Mouse (Mus musculus): Measurements from ENCODE around the gene Klhl2. TPM values are rescaled to one million over a fixed set of nuclear protein-coding genes. Genes with fewer than 3 reads are reported as not detected.

Gene Klhl2
- polyA plus RNA-seq, 2 experiments, result 9.5 to 12.4 TPM

DNA sequence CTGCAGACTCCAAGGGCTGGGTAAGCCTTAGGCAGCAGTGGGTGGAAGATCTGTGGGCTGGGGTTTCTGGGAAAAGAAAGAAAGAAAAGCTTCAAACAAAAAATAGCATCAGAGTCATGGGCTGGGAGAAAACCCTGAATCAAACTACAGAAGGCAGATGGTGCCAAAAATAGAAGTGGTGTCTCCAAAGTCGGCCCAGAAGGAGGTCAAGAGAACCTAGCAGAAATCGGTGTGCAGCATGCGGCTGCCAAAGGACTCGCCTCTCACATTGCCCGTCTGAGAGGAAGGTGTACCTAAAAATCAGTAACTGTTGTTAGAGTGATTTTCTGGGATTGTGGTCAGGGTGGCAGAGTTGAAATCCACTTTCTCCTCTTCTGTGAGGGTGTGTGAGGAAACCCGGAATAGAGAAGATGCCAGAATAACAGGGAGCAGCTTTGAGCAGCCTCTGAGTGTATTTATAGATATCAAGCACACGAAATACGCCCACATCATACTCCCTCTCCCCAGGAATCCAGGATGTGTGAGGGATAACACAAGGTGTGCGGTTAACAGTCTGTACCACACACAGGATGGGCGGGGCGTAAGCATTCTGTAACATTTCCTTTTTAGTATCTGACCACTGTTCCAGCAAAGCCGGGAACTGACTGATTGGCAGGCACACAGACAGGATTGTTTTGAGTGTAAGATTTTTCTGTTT lies 21.8 kb upstream of the Klhl2 start:
- no peak for TF ChIP-seq POLR2A (IDR thresholded peaks at IDR 0.05; ENCODE audit: borderline replicate concordance, extremely low read depth, insufficient read depth, insufficient read length)
- Histone ChIP-seq H3K4me3 (replicated peaks; ENCODE audit: low read length) (no peak overlapping the region), H3K27me3 (ENCODE audit: control insufficient read depth, insufficient read depth, low read length) (no peaks in the 10 kb centered on the region), H3K9me3 (ENCODE audit: control insufficient read depth, low read length) (no peaks in the 10 kb centered on the region), H3K4me2 (replicated peaks; ENCODE audit: low read depth, low read length, severe bottlenecking) (no peak overlapping the region), H3K4me1 (ENCODE audit: control insufficient read depth, insufficient read depth, low read length) (no peaks in the 10 kb centered on the region), H3K36me3 (ENCODE audit: control insufficient read depth, insufficient read depth, low read length) (no peaks in the 10 kb centered on the region), H3K27ac (replicated peaks; ENCODE audit: low read depth, low read length) (no peak overlapping the region), H3K9ac (ENCODE audit: low read depth, low read length, severe bottlenecking) (no peak overlapping the region)
- 81% methylated on average over 12 of the region's 12 CpGs for WGBS
- DNase-seq (ENCODE audit: low spot score) (no peak), ATAC-seq (ENCODE audit: low FRiP score, low read depth) (no peak)

DNA sequence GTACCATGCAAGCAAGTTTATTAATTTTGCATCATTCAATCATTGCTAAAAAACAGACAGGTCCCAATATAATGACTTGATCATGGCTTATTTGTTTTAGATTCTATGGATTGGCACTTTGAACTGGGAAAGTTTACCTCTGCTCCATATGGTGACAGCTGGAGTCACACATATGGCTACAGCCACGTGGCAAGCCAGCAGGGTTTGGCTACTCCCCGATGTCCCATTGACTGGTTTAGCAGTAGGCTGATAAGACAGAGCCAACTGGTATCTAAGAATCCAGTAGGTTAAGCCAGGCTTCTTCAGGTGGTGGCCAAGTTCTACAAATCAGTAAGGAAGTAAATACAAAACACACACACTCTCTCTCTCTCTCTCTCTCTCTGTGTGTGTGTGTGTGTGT lies 20.4 kb upstream of the Klhl2 start:
- Histone ChIP-seq H3K9me3 (ENCODE audit: control insufficient read depth, low read length) (no peaks in the 10 kb centered on the region), H3K4me2 (replicated peaks; ENCODE audit: low read depth, low read length, severe bottlenecking) (no peak overlapping the region), H3K4me3 (replicated peaks; ENCODE audit: low read length) (no peak overlapping the region), H3K4me1 (ENCODE audit: control insufficient read depth, insufficient read depth, low read length) (no peaks in the 10 kb centered on the region), H3K9ac (ENCODE audit: low read depth, low read length, severe bottlenecking) (no peak overlapping the region), H3K27me3 (ENCODE audit: control insufficient read depth, insufficient read depth, low read length) (no peaks in the 10 kb centered on the region), H3K27ac (replicated peaks; ENCODE audit: low read depth, low read length) (no peak overlapping the region), H3K36me3 (ENCODE audit: control insufficient read depth, insufficient read depth, low read length) (no peaks in the 10 kb centered on the region)
- WGBS, result 58% methylated on average over 2 of the region's 2 CpGs
- DNase-seq (ENCODE audit: low spot score), result no peak
- TF ChIP-seq POLR2A (IDR thresholded peaks at IDR 0.05; ENCODE audit: borderline replicate concordance, extremely low read depth, insufficient read depth, insufficient read length), result no peak
- ATAC-seq (ENCODE audit: low FRiP score, low read depth), result no peak

DNA sequence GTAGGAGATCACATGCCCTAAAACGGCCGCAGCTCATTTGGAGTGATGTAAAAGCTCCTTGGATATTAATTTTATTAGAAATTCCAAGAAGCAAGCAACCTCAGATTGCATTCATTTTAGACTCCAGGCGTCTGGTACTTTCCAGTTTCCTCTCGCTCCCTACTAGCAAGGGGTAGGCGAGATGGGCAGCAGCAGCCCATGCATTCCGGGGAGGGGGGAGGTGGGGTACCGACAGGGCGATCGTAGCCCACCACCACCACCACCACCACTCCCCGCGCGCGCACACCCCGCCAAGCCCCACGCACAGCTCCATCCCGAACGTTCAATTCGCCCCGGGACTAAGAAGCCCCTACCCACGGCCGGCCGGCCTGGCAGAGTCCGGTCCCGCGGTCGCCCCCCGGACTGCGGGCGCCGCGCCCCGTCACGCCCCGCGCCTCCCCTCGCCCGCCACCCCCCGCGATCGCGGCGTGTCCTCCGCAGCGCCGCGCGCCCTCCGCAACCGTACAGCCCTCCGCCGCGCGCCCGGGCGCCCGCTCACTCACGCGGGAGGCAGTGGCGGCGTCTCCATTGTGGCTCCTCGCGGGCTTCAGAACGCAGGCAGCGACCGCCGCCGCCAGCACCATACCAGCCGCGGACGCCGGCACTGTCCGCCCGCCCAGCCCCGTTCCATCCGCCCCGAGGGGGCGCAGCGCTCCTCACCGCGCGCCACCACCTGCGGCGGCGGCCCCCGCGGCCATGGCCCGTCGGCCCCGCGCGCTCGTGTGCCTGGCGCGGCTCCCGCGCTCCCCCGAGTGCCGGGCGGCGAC lies 523 bp downstream of the Klhl2 start:
- no peak for TF ChIP-seq POLR2A (IDR thresholded peaks at IDR 0.05; ENCODE audit: borderline replicate concordance, extremely low read depth, insufficient read depth, insufficient read length)
- Histone ChIP-seq H3K36me3 (ENCODE audit: control insufficient read depth, insufficient read depth, low read length) (no peaks in the 10 kb centered on the region), H3K27me3 (ENCODE audit: control insufficient read depth, insufficient read depth, low read length) (no peaks in the 10 kb centered on the region), H3K27ac (replicated peaks; ENCODE audit: low read depth, low read length) (peak overlapping the region; percentile 48), H3K9me3 (ENCODE audit: control insufficient read depth, low read length) (no peaks in the 10 kb centered on the region), H3K4me2 (replicated peaks; ENCODE audit: low read depth, low read length, severe bottlenecking) (peak overlapping the region; percentile 88), H3K4me1 (ENCODE audit: control insufficient read depth, insufficient read depth, low read length) (peaks cover 10% of the 10 kb centered on the region), H3K4me3 (replicated peaks; ENCODE audit: low read length) (peak overlapping the region; percentile 88), H3K9ac (ENCODE audit: low read depth, low read length, severe bottlenecking) (peak overlapping the region; percentile 78)
- ATAC-seq (ENCODE audit: low FRiP score, low read depth) (peak; percentile 85), DNase-seq (ENCODE audit: low spot score) (peak; percentile 27)
- WGBS, result under 1% methylated on average over 16 of the region's 100 CpGs

DNA sequence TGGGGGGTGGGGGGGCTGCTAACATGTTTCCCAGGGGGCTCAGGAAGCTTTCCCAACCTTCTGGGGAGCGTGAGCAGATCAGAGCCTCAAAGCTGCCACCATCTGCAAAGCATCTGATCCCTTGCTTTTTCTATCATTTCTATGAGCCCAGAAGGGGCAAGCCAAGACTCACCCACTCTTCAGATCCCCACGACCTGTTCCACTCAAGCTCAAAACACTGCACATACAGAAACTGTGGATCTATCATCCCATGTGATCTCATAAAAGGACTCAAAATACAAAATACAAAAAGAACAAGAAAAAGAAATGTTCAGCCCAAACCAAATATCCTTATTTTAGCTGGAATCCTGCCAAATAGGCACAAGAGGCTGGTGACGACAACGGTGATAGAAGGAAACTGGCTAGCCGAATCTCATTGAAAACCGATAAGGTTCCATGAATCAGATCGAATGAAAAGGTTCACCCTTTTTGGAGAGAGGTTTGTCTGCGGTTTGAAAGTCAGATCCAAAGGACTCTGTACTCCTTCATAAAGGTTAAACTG lies 1.5 kb downstream of the Klhl2 start:
- Histone ChIP-seq H3K4me2 (replicated peaks; ENCODE audit: low read depth, low read length, severe bottlenecking) (peak overlapping the region; percentile 88), H3K4me1 (ENCODE audit: control insufficient read depth, insufficient read depth, low read length) (peaks cover 10% of the 10 kb centered on the region), H3K9ac (ENCODE audit: low read depth, low read length, severe bottlenecking) (no peak overlapping the region), H3K27me3 (ENCODE audit: control insufficient read depth, insufficient read depth, low read length) (no peaks in the 10 kb centered on the region), H3K36me3 (ENCODE audit: control insufficient read depth, insufficient read depth, low read length) (no peaks in the 10 kb centered on the region), H3K4me3 (replicated peaks; ENCODE audit: low read length) (peak overlapping the region; percentile 88), H3K27ac (replicated peaks; ENCODE audit: low read depth, low read length) (no peak overlapping the region), H3K9me3 (ENCODE audit: control insufficient read depth, low read length) (no peaks in the 10 kb centered on the region)
- no peak for TF ChIP-seq POLR2A (IDR thresholded peaks at IDR 0.05; ENCODE audit: borderline replicate concordance, extremely low read depth, insufficient read depth, insufficient read length)
- no peak for ATAC-seq (ENCODE audit: low FRiP score, low read depth)
- 8% methylated on average over 8 of the region's 8 CpGs for WGBS
- no peak for DNase-seq (ENCODE audit: low spot score)

DNA sequence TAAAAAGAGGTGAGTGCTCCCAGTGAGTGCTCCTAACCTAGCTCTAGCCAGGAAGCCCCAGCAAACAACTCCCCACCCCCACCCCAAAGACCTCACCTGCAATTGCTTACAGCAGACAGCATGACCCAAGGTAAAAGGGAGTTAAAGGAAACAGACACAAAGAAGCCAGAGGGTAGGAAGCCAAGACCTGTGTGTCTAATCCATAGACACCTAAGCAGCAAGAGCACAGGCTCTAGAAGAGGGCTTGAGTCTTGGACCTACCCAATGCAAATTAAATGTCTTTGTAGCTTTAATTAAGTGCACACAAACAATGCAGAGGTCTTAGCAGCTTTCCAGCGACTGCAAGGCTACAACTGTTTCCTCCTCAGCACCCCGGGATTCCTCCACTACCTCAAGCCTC lies 2.2 kb downstream of the Klhl2 start:
- WGBS, result 37% methylated on average over 2 of the region's 2 CpGs
- H3K4me2 ChIP-seq (replicated peaks; ENCODE audit: low read depth, low read length, severe bottlenecking), result peak overlapping the region; percentile 88; the same call in 1 of the 2 replicates

More for the DNA sequence above, 2.2 kb downstream of the Klhl2 start:
- no peaks in the 10 kb centered on the region for H3K27me3 ChIP-seq (ENCODE audit: control insufficient read depth, insufficient read depth, low read length)
- H3K4me3 ChIP-seq (replicated peaks; ENCODE audit: low read length), result no peak overlapping the region
- TF ChIP-seq POLR2A (IDR thresholded peaks at IDR 0.05; ENCODE audit: borderline replicate concordance, extremely low read depth, insufficient read depth, insufficient read length), result no peak
- H3K4me1 ChIP-seq (ENCODE audit: control insufficient read depth, insufficient read depth, low read length), result peaks cover 10% of the 10 kb centered on the region
- no peaks in the 10 kb centered on the region for H3K9me3 ChIP-seq (ENCODE audit: control insufficient read depth, low read length)
- no peak for DNase-seq (ENCODE audit: low spot score)
- no peak overlapping the region for H3K27ac ChIP-seq (replicated peaks; ENCODE audit: low read depth, low read length)
- no peak for ATAC-seq (ENCODE audit: low FRiP score, low read depth)
- no peaks in the 10 kb centered on the region for H3K36me3 ChIP-seq (ENCODE audit: control insufficient read depth, insufficient read depth, low read length)
- no peak overlapping the region for H3K9ac ChIP-seq (ENCODE audit: low read depth, low read length, severe bottlenecking)
